Mouse (Mus musculus) hindbrain, embryonic 15.5 days (tissue): Measurements from ENCODE around the gene Epb41l2. TPM values are rescaled to one million over a fixed set of nuclear protein-coding genes. Genes with fewer than 3 reads are reported as not detected.

ENCODE experiments used
- ATAC-seq: fragments of 200-750 bp; cut with Nextera tagmentation; 2 replicates; pipeline ENCODE4 v1.8.0; 2017; ENCODE audit warnings: low read depth, moderate number of reproducible peaks, moderate TSS enrichment; ENCODE audit not compliant: low FRiP score
- H3K27ac ChIP-seq: fragments of 300-500 bp; sonication (generic); replicated peaks from 2 replicates; pipeline ENCODE4 v1.5.1; 2015; ENCODE audit warnings: mild to moderate bottlenecking, inconsistent platforms
- H3K27me3 ChIP-seq: fragments of 300-500 bp; sonication (generic); 2 replicates; pipeline ENCODE4 v1.6.1; 2015; ENCODE audit warnings: control low read depth, inconsistent platforms
- H3K36me3 ChIP-seq: fragments of 300-500 bp; sonication (generic); 2 replicates; pipeline ENCODE4 v1.6.1; 2015; ENCODE audit warnings: control low read depth, inconsistent platforms
- H3K4me1 ChIP-seq: fragments of 300-500 bp; sonication (generic); replicated peaks from 2 replicates; pipeline ENCODE4 v1.6.1; 2015; ENCODE audit warnings: control low read depth, inconsistent platforms
- H3K4me2 ChIP-seq: fragments of 300-500 bp; sonication (generic); 2 replicates; pipeline ENCODE4 v1.6.1; 2015; ENCODE audit warnings: moderate library complexity, mild to moderate bottlenecking, inconsistent platforms
- H3K4me3 ChIP-seq: fragments of 300-500 bp; sonication (generic); 2 replicates; pipeline ENCODE4 v1.5.1; 2015; ENCODE audit warnings: mild to moderate bottlenecking, inconsistent platforms
- H3K9ac ChIP-seq: fragments of 300-500 bp; sonication (generic); 2 replicates; pipeline ENCODE4 v1.6.1; 2015; ENCODE audit warnings: inconsistent platforms
- H3K9me3 ChIP-seq: fragments of 300-500 bp; sonication (generic); 2 replicates; pipeline ENCODE4 v1.6.1; 2016; ENCODE audit warnings: control low read depth, inconsistent platforms
- WGBS: fragments of 180-500 bp; shearing (Covaris S2); methylation state at CpG from one replicate; pipeline ENCODE4 v1.1.7; 2015; 5-methylcytosine and 5-hydroxymethylcytosine counted together
- polyA plus RNA-seq: library from polyadenylated mRNA; unstranded; fragments of >200 nt; fragmentation: Nextera tagmentation; extraction: Ambion mirVana; gene quantifications from 2 replicates; pipeline ENCODE4 v1.2.1, GENCODE M21; 2015

The Epb41l2 gene
- polyA plus RNA-seq, 1 experiment from 2014 or later, result 30.5 TPM

DNA sequence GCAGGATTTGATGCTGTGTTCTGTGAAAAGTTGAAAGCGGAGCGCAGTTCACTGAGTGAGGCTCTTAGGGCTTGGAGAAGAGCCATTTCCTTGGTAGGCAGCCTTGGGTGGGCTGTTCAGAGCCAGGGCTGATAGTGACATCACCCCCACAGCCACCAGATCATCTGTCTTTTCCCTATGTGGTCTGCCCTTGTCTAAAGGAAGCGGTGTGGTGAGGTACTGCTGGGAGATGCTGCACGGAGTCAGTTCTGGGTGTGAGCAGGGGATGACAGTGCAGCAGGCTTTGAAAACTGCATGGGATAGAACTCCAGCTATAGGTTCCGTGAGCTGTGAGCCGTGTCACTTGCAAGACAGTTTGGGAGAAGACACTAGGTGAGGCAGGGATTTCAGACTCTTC lies 45.1 kb downstream of the Epb41l2 start:
- ATAC-seq, result no peak
- H3K9me3 ChIP-seq, result no peaks in the 10 kb centered on the region
- H3K27me3 ChIP-seq, result no peaks in the 10 kb centered on the region
- H3K27ac ChIP-seq, result no peak overlapping the region
- H3K4me3 ChIP-seq, result no peak overlapping the region
- 78% methylated on average over 6 of the region's 6 CpGs for WGBS
- H3K4me1 ChIP-seq, result peaks cover 6% of the 10 kb centered on the region; the same call in 1 of the 2 replicates
- no peaks in the 10 kb centered on the region for H3K36me3 ChIP-seq
- H3K4me2 ChIP-seq, result no peak overlapping the region
- no peak overlapping the region for H3K9ac ChIP-seq

DNA sequence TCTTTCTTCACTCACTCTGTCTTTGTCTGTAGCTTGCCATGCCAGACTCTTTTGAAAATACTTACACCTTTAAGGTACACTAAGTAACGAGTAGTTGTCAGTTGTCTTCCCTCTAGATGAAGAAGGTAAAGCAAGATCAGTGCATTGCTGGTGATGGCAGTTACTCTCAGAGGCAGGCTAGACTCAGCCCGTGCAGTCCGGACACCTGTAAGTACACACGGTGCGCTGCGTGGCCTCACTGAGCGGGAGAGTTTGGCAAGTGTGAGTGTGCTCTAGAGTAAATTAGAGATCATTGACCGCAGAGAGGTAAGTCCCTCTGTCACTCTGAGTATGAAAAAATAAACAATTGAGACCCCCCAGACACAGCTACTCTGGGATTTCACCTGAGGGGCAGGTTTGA lies 46.0 kb downstream of the Epb41l2 start:
- Histone ChIP-seq H3K27me3 (no peaks in the 10 kb centered on the region), H3K4me2 (no peak overlapping the region), H3K4me1 (no peaks in the 10 kb centered on the region), H3K36me3 (no peaks in the 10 kb centered on the region), H3K4me3 (no peak overlapping the region), H3K27ac (no peak overlapping the region), H3K9ac (no peak overlapping the region), H3K9me3 (no peaks in the 10 kb centered on the region)
- WGBS, result 95% methylated on average over 8 of the region's 8 CpGs
- ATAC-seq, result no peak

DNA sequence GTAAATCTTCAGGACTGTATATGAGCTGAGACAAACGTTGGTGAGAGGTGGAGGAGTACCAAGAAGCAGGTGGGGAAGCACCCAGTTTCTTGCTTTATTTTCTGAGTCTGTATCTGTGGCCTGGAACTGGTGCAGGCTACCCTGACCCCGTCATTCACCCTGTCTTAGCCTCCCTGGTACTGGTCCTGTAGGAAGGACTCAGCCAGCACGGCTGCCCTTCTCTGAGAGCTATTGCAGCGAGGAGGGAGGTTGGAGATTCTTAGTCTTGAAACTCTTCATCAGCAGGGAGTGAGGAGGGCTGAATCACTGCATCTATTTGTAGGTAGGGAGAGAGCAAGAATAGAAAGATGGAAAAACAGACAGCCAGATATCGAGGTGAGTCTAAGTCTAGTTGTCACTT lies 47.1 kb downstream of the Epb41l2 start:
- H3K4me2 ChIP-seq, result no peak overlapping the region
- WGBS, result 83% methylated on average over 5 of the region's 5 CpGs
- no peak overlapping the region for H3K4me3 ChIP-seq
- ATAC-seq, result no peak
- no peak overlapping the region for H3K9ac ChIP-seq
- H3K27me3 ChIP-seq, result no peaks in the 10 kb centered on the region
- no peaks in the 10 kb centered on the region for H3K9me3 ChIP-seq
- H3K27ac ChIP-seq, result no peak overlapping the region
- H3K36me3 ChIP-seq, result no peaks in the 10 kb centered on the region
- H3K4me1 ChIP-seq, result no peaks in the 10 kb centered on the region

DNA sequence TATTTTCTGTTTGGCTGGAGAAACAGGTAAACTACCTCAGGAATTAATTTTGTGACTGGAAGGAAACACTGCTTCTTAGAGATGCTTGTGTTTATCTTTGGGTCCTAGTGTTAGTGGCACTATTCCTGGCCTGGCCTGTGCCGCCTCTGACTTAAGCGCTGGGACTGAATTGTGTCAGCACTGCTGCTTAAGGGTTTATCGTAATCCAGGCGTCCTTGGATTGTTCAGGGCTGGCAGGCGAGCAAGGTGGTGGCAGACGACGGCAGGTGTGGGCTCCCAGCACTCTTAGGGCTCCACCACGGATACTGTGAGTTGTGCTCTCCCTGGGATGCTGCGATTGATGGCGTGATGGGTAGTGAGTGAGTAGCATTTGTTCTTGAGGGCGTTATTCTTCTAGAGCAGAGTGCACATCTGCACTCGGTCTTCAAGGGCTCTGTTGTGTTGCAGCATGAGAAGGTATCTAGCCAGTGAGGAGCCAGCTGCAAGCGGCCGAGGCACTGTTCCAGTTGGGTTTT lies 48.6 kb downstream of the Epb41l2 start:
- H3K9ac ChIP-seq, result no peak overlapping the region
- H3K4me2 ChIP-seq, result no peak overlapping the region
- no peak overlapping the region for H3K4me3 ChIP-seq
- no peaks in the 10 kb centered on the region for H3K36me3 ChIP-seq
- H3K4me1 ChIP-seq, result no peaks in the 10 kb centered on the region
- ATAC-seq, result no peak
- H3K9me3 ChIP-seq, result no peaks in the 10 kb centered on the region
- no peak overlapping the region for H3K27ac ChIP-seq
- no peaks in the 10 kb centered on the region for H3K27me3 ChIP-seq
- 87% methylated on average over 14 of the region's 14 CpGs for WGBS

DNA sequence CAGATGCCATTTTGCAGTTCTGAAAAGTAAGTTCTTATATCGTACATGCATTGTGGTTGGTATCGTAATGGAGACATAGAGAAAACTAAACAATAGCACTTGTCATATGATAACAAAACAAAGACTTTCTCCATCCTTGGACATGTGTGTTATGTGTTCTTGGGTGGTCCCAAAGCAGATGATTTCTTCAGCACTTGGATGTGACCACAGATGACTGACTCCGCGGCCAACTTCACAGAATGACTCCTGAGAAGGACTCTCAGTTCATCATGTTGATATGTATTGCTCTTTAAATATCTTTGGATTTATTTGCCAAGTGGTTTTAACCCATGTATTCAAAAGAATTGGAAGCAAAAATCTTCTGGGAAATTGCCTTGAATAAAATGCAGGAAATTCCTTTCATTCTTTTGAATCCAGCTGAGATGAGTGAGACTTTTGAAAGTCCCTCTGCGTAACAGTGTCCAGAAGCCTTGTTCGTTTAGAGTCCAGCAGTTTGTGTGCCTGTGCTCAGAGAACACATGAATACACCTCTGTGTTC lies 52.3 kb downstream of the Epb41l2 start:
- H3K27ac ChIP-seq, result no peak overlapping the region
- no peaks in the 10 kb centered on the region for H3K36me3 ChIP-seq
- ATAC-seq, result no peak
- no peak overlapping the region for H3K4me3 ChIP-seq
- H3K9me3 ChIP-seq, result no peaks in the 10 kb centered on the region
- H3K9ac ChIP-seq, result no peak overlapping the region
- no peaks in the 10 kb centered on the region for H3K4me1 ChIP-seq
- H3K4me2 ChIP-seq, result no peak overlapping the region
- WGBS, result 78% methylated on average over 6 of the region's 6 CpGs
- no peaks in the 10 kb centered on the region for H3K27me3 ChIP-seq

DNA sequence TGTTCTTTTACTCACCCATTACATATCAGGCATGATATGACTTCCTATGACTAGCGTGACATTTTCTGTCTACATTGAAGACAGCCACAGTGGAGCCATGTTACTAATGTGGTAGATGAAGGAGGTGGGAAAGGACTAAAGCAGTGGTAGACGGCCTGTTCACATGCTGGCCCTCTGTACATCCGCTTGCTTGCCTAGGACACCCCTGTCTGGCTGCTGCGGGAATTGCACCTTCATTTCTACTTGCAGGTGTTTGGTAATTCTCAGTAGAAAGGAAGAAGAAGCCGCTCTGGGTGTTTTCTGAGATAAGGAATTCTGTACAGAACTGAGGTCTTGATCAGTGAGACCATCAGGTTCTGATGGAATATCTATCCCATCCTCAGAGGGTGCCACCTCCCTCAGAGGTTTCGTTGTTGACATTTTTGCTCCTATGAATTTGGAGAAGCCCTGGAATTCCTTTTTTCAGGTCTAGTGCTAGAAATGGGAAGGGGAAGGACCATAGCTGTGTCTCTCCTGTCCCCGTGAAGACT lies 55.7 kb downstream of the Epb41l2 start:
- Histone ChIP-seq H3K9me3 (no peaks in the 10 kb centered on the region), H3K4me1 (no peaks in the 10 kb centered on the region), H3K9ac (no peak overlapping the region), H3K36me3 (no peaks in the 10 kb centered on the region), H3K27me3 (no peaks in the 10 kb centered on the region), H3K4me2 (no peak overlapping the region), H3K27ac (no peak overlapping the region), H3K4me3 (no peak overlapping the region)
- ATAC-seq, result no peak
- WGBS, result 87% methylated on average over 7 of the region's 7 CpGs

DNA sequence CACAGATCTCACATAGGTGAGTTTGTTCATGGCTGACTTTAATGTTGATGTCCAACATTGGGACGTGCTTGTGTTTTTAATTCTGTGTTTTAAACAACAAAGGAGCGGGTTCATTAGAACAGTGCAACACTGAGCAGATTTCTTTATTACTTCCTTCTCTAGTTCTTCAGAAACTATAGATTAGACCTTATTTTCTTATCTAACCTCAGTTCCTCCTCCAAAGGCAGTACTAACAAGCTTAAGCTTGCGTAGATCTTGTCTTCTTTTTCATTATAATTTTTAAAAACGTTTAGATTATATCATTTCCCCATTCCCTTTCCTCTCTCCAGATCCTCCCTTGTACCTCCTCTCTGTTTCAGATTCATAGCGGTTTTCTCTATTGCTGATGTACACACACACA lies 57.1 kb downstream of the Epb41l2 start:
- H3K9me3 ChIP-seq, result no peaks in the 10 kb centered on the region
- H3K4me3 ChIP-seq, result no peak overlapping the region
- H3K36me3 ChIP-seq, result no peaks in the 10 kb centered on the region
- H3K27ac ChIP-seq, result no peak overlapping the region
- 91% methylated on average over 5 of the region's 5 CpGs for WGBS
- H3K9ac ChIP-seq, result no peak overlapping the region
- H3K4me1 ChIP-seq, result no peaks in the 10 kb centered on the region
- no peak overlapping the region for H3K4me2 ChIP-seq
- no peak for ATAC-seq
- H3K27me3 ChIP-seq, result no peaks in the 10 kb centered on the region

DNA sequence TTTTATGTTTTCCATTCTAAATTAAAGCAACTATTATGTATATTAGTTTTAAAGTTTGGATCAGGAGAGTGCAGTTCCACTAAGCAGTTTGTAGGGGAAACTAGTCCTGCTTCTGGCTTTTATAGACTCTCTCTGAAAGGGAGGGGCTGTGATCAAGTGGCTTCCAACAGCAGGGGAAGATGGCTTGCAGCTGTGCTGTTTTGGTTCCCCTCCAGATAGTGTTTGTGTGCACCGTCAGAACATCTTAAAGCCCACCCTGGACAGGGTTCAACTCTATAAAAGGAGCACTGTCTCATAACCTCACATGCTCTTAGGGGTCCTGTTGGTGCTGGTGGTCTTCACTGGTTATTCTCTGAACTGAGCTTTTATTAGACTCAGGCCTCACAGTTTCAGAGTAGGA lies 66.5 kb downstream of the Epb41l2 start:
- no peak overlapping the region for H3K27ac ChIP-seq
- H3K36me3 ChIP-seq, result no peaks in the 10 kb centered on the region
- H3K27me3 ChIP-seq, result no peaks in the 10 kb centered on the region
- H3K9me3 ChIP-seq, result no peaks in the 10 kb centered on the region
- no peaks in the 10 kb centered on the region for H3K4me1 ChIP-seq
- 16% methylated on average over 1 of the region's 1 CpGs for WGBS
- ATAC-seq, result no peak
- H3K4me2 ChIP-seq, result no peak overlapping the region
- H3K4me3 ChIP-seq, result no peak overlapping the region
- H3K9ac ChIP-seq, result no peak overlapping the region

DNA sequence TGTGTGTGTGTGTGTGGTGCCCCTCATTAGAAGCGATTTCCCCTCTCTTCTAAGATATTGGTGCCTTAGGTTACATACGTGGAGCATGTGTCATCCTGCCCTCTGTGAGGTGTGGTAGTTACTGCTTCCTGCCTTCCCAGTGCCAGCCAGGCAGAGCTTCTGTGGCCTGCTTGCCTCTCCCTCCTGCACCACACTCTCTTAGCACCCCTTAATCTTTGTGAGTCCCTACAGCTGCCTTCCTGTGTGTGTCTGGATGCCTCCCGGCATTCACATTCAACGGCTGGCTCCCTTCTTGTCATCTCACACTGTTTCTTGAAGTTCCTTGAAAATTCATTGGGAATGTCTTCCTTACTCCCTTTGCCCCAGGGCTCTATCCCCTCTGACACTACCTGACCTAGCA lies 67.2 kb downstream of the Epb41l2 start:
- no peak overlapping the region for H3K4me3 ChIP-seq
- no peak for ATAC-seq
- H3K27ac ChIP-seq, result no peak overlapping the region
- H3K4me2 ChIP-seq, result no peak overlapping the region
- no peaks in the 10 kb centered on the region for H3K4me1 ChIP-seq
- no peak overlapping the region for H3K9ac ChIP-seq
- no peaks in the 10 kb centered on the region for H3K9me3 ChIP-seq
- WGBS, result 74% methylated on average over 4 of the region's 4 CpGs
- no peaks in the 10 kb centered on the region for H3K27me3 ChIP-seq
- no peaks in the 10 kb centered on the region for H3K36me3 ChIP-seq

DNA sequence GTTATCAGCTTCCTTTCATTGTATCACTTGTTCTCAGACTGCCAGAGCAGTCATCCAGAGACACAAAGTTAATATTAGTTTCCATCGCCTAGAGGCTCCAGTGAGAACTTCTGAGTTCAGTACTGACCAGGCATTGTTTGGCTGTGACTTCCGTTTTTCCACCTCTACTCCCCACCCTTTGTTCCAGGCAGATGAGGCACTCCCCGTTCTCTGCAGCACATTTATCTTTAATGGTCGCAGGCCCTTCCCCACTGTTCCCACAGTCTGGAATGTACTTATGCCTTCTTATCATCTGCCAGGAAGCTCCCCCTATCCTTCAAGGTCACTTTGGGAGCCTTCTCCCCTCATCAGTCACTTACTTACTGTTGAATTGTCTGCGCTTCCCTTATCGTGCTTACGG lies 67.9 kb downstream of the Epb41l2 start:
- no peaks in the 10 kb centered on the region for H3K27me3 ChIP-seq
- H3K4me3 ChIP-seq, result no peak overlapping the region
- ATAC-seq, result no peak
- H3K36me3 ChIP-seq, result no peaks in the 10 kb centered on the region
- H3K4me2 ChIP-seq, result no peak overlapping the region
- H3K9me3 ChIP-seq, result no peaks in the 10 kb centered on the region
- no peak overlapping the region for H3K27ac ChIP-seq
- WGBS, result 54% methylated on average over 7 of the region's 7 CpGs
- no peaks in the 10 kb centered on the region for H3K4me1 ChIP-seq
- no peak overlapping the region for H3K9ac ChIP-seq

DNA sequence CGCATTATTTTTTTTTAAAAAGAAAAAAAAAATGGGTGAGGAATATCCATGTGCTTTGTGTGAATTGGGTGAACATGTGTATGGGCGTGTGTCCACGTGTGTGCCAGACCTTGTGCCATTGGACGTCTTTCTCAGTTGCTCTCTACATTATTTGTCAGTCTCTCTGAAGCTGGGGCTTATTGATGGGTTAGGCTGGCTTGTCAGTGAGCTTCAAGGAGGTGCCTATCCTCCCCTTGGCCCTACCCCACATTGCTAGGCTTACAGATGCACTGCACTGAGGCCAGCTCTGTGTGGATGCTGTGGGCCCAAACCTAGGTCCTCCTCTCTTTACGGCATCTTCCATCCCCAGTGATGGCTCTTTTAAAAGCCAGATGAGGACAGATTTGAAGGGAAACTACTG lies 69.1 kb downstream of the Epb41l2 start:
- Histone ChIP-seq H3K4me2 (no peak overlapping the region), H3K4me1 (0 out of 2 replicates have a peak, but pooled peaks cover 3% of the 10 kb centered on the region), H3K9me3 (no peaks in the 10 kb centered on the region), H3K27me3 (no peaks in the 10 kb centered on the region), H3K9ac (no peak overlapping the region), H3K36me3 (no peaks in the 10 kb centered on the region), H3K4me3 (no peak overlapping the region), H3K27ac (no peak overlapping the region)
- 92% methylated on average over 5 of the region's 5 CpGs for WGBS
- no peak for ATAC-seq

DNA sequence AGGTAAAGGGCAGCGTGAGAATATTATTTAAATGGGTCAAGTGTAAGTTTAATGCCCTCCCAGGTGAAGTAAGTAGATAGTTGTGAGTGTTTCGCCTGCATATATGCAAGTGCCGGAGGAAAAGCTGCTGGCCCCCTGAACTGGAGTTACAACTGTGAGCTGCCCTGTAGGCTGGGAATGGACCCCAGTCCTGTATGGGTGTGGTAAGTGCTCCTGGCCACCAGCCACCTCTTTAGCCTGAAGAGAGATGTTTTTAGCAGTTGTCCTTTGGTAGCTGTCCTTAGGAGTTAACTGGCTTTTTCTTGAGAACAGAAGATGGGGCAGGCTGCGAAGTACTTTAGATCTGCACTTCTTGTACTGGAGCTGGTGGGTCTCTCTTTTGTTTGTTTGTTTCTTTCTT lies 69.7 kb downstream of the Epb41l2 start:
- no peak for ATAC-seq
- whole genome bisulfite sequencing, result 89% methylated on average over 4 of the region's 4 CpGs
- no peaks in the 10 kb centered on the region for H3K36me3 ChIP-seq

DNA sequence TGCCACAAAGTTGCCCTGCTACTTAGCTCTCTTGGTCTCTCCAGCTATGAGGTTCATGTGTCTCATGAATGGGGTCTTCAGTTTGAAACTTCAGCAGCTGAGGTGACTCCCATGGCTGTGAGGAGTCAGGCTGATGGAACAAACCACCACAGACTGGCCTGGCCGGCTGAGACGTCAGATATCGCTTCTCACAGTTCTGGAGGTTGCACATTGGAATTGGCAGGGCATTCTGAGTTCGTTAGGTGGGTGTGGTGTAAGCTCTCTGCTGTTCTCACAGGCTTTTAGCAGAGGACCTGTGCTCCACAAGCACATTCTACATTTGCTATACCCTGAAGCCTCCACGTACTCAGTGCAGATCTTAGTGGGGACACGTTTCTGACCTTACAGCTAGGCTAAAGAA lies 71.3 kb downstream of the Epb41l2 start:
- Histone ChIP-seq H3K9ac (no peak overlapping the region), H3K27me3 (no peaks in the 10 kb centered on the region), H3K4me1 (0 out of 2 replicates have a peak, but pooled peaks cover 3% of the 10 kb centered on the region), H3K9me3 (no peaks in the 10 kb centered on the region), H3K36me3 (no peaks in the 10 kb centered on the region), H3K4me3 (no peak overlapping the region), H3K27ac (no peak overlapping the region), H3K4me2 (no peak overlapping the region)
- ATAC-seq, result no peak
- 57% methylated on average over 6 of the region's 6 CpGs for WGBS

More for the DNA sequence above, 69.7 kb downstream of the Epb41l2 start:
- H3K4me2 ChIP-seq, result no peak overlapping the region
- H3K27me3 ChIP-seq, result no peaks in the 10 kb centered on the region
- no peak overlapping the region for H3K27ac ChIP-seq
- H3K4me3 ChIP-seq, result no peak overlapping the region
- H3K4me1 ChIP-seq, result 0 out of 2 replicates have a peak, but pooled peaks cover 3% of the 10 kb centered on the region
- no peak overlapping the region for H3K9ac ChIP-seq
- no peaks in the 10 kb centered on the region for H3K9me3 ChIP-seq
